Mouse (Mus musculus) heart, postnatal 0 days (tissue): ENCODE measurements around the gene Sox6.

Experiments
- CTCF ChIP-seq: IDR thresholded peaks from 2 replicates; pipeline ENCODE4 v1.5.1; 2016; ENCODE audit warnings: antibody characterized with exemption, control low read depth, low read depth
- EP300 ChIP-seq: IDR thresholded peaks from 2 replicates; pipeline ENCODE4 v1.6.1; 2016; ENCODE audit warnings: antibody characterized with exemption, low read depth

DNA sequence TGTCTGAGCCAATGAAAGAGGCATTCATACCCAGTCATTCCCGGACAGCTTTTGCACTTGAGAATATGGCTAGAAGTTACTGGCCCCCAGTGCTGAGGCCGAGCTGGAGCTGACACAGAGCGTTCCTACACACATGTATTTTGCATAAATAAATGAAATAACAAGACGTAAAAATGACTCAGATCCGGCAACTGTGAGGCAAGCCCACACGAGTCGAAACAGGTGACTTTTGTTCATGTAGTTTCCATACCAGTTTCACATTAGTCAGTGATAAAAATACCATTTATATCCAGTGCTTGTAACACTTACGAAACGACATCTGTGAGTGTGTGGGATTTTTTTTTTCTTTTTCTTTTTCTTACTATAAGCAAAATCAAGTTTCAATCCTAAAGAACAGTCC, 564.5 kb downstream of the Sox6 start:
- TF ChIP-seq CTCF: no peak
- TF ChIP-seq EP300: no peak
